Mouse (Mus musculus): ENCODE measurements around the gene Cdc14b. TPM values are rescaled to one million over a fixed set of nuclear protein-coding genes. Genes with fewer than 3 reads are reported as not detected.

The Cdc14b gene
- polyA plus RNA-seq, 1 experiment, result 4.4 TPM

DNA sequence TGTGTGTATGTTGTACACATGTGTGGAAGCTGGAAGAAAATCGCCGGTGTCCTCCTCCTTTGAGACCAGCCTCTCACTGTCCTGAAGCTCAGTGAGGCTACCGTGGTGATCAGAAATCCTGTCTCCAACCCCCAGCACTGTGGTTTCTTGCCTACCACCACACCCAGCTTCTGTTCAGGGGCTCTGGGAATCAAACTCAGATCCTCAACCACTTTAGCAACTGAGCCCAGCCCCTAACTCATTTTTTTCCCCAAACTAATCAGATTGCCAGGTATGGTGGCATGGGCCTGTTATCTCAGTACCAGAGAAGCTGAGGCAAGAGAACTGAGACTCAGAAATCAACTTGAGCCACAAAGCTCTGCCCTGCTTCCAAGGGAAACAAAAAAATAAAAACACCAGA, 39.3 kb downstream of the Cdc14b start:
- Histone ChIP-seq H3K36me3 (ENCODE audit: control insufficient read depth, insufficient read depth) (no peaks in the 10 kb centered on the region), H3K79me2 (ENCODE audit: control insufficient read depth, insufficient read depth) (no peaks in the 10 kb centered on the region), H3K4me3 (no peak overlapping the region), H3ac (ENCODE audit: control insufficient read depth, insufficient read length) (no peak overlapping the region), H3K4me2 (ENCODE audit: low read depth) (no peak overlapping the region), H3K27me3 (ENCODE audit: control insufficient read depth, insufficient read depth, insufficient read length) (no peaks in the 10 kb centered on the region)
- TF ChIP-seq REST (IDR thresholded peaks at IDR 0.05; ENCODE audit: insufficient read depth, insufficient read length) (no peak), POLR2AphosphoS2 (IDR thresholded peaks at IDR 0.05; ENCODE audit: insufficient read length, low read depth) (no peak), POLR2A (IDR thresholded peaks at IDR 0.05; ENCODE audit: insufficient read length, low read depth) (no peak), TCF12 (IDR thresholded peaks at IDR 0.05; ENCODE audit: insufficient read depth, poor library complexity, severe bottlenecking) (no peak), SRF (IDR thresholded peaks at IDR 0.05; ENCODE audit: control insufficient read depth, insufficient read length, low read depth) (no peak), TCF3 (IDR thresholded peaks at IDR 0.05; ENCODE audit: insufficient read length, low read depth) (no peak), MYOG (IDR thresholded peaks at IDR 0.05; ENCODE audit: control insufficient read depth in 1 of 3, insufficient read depth in 1 of 3, insufficient read length in 2 of 3, low read depth in 2 of 3) (no peak), MAX (IDR thresholded peaks at IDR 0.05; ENCODE audit: low read depth) (no peak), E2F4 (IDR thresholded peaks at IDR 0.05; ENCODE audit: insufficient read depth) (no peak), CEBPB (IDR thresholded peaks at IDR 0.05; ENCODE audit: insufficient read depth, poor library complexity, severe bottlenecking) (no peak), MYOD1 (IDR thresholded peaks at IDR 0.05; ENCODE audit: control insufficient read depth in 1 of 3, insufficient read length in 2 of 3, low read depth in 2 of 3) (no peak), USF1 (IDR thresholded peaks at IDR 0.05; ENCODE audit: low read depth) (no peak)

DNA sequence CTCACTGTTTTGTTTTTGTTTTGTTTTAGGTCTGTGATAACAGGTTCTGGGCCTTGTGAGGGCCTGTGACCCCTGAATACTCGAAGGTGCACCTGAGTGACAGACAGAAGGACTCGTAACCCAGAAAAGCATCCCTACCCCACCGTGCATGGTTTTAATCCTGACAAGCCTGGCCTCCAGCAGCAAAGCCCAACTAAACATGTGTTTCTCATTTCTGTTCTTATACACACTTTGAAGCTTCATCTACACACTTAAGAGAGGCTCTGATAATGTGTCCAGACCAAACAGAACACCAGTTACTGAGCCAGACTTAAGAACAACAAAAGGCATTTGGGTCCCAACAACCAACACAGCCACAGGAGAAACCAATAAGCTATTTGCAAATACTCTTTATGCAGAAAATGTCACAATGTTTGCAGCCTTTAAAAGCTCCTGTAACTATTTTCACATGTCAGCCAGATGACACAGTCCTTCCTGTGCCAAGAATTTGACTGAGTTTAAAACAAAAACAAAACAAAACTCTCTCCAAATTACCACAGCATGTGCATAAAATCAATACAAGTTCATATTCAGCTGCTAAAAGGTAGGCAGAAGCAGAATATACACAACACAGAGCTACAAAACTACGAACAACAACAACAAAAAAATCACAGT, 39.9 kb downstream of the Cdc14b start:
- Histone ChIP-seq H3K36me3 (ENCODE audit: control insufficient read depth, insufficient read depth) (no peaks in the 10 kb centered on the region), H3K4me3 (no peak overlapping the region), H3K79me2 (ENCODE audit: control insufficient read depth, insufficient read depth) (no peaks in the 10 kb centered on the region), H3ac (ENCODE audit: control insufficient read depth, insufficient read length) (no peak overlapping the region), H3K27me3 (ENCODE audit: control insufficient read depth, insufficient read depth, insufficient read length) (no peaks in the 10 kb centered on the region), H3K4me2 (ENCODE audit: low read depth) (no peak overlapping the region)
- no peak for TF ChIP-seq POLR2A (IDR thresholded peaks at IDR 0.05; ENCODE audit: insufficient read length, low read depth)

DNA sequence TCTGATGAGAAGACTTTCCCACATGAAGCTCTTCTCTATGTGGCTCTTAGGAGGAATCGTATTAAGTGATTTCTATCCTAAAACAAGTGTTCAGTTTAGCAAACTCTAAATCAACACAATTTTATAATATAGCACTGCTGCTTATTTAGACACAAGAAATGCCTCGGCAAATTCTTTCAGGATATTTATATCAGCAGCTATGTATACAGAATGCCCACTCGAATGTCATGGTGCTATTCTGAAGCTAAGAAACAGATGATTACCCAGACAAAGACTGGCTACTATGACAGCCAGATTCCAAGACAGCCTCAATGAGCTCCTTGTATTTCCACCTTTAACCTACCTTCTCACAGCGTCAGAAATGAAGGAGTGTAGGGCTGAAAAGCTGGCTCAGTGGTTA, 42.0 kb downstream of the Cdc14b start:
- Histone ChIP-seq H3K79me2 (ENCODE audit: control insufficient read depth, insufficient read depth) (no peaks in the 10 kb centered on the region), H3K27me3 (ENCODE audit: control insufficient read depth, insufficient read depth, insufficient read length) (no peaks in the 10 kb centered on the region), H3K4me2 (ENCODE audit: low read depth) (no peak overlapping the region)

DNA sequence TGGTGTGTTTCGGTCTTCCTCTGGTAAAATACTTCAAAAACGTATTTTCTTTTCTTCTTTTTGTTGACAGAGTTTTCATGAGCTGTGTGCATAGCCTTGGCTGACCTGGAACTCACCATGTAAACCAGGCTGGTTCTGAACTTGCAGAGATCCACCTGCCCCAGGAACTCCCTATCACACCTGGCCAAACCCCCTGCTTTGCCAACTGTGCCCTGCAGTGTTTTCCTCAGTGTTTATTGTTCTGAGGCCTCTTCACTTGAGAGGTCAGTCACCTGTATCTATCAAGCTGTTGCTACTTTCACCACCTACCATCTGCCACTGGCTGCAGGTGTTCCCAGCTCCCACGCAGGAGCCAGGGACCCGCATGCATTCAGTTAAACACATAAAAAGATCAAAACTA, 48.4 kb downstream of the Cdc14b start:
- TF ChIP-seq MAX (IDR thresholded peaks at IDR 0.05; ENCODE audit: low read depth) (no peak), CEBPB (IDR thresholded peaks at IDR 0.05; ENCODE audit: insufficient read depth, poor library complexity, severe bottlenecking) (no peak), SRF (IDR thresholded peaks at IDR 0.05; ENCODE audit: control insufficient read depth, insufficient read length, low read depth) (no peak), REST (IDR thresholded peaks at IDR 0.05; ENCODE audit: insufficient read depth, insufficient read length) (no peak), E2F4 (IDR thresholded peaks at IDR 0.05; ENCODE audit: insufficient read depth) (no peak), POLR2AphosphoS2 (IDR thresholded peaks at IDR 0.05; ENCODE audit: insufficient read length, low read depth) (no peak), TCF12 (IDR thresholded peaks at IDR 0.05; ENCODE audit: insufficient read depth, poor library complexity, severe bottlenecking) (no peak), USF1 (IDR thresholded peaks at IDR 0.05; ENCODE audit: low read depth) (no peak)
- Histone ChIP-seq H3K79me2 (ENCODE audit: control insufficient read depth, insufficient read depth) (no peaks in the 10 kb centered on the region), H3ac (ENCODE audit: control insufficient read depth, insufficient read length) (no peak overlapping the region), H3K4me2 (ENCODE audit: low read depth) (no peak overlapping the region), H3K36me3 (ENCODE audit: control insufficient read depth, insufficient read depth) (no peaks in the 10 kb centered on the region), H3K4me3 (no peak overlapping the region), H3K27me3 (ENCODE audit: control insufficient read depth, insufficient read depth, insufficient read length) (no peaks in the 10 kb centered on the region)

More for the DNA sequence above, 42.0 kb downstream of the Cdc14b start:
- TF ChIP-seq USF1 (IDR thresholded peaks at IDR 0.05; ENCODE audit: low read depth) (no peak), POLR2A (IDR thresholded peaks at IDR 0.05; ENCODE audit: insufficient read length, low read depth) (no peak), TCF12 (IDR thresholded peaks at IDR 0.05; ENCODE audit: insufficient read depth, poor library complexity, severe bottlenecking) (no peak), REST (IDR thresholded peaks at IDR 0.05; ENCODE audit: insufficient read depth, insufficient read length) (no peak)
- no peak overlapping the region for H3K4me3 ChIP-seq
- no peaks in the 10 kb centered on the region for H3K36me3 ChIP-seq (ENCODE audit: control insufficient read depth, insufficient read depth)
- H3ac ChIP-seq (ENCODE audit: control insufficient read depth, insufficient read length), result no peak overlapping the region

DNA sequence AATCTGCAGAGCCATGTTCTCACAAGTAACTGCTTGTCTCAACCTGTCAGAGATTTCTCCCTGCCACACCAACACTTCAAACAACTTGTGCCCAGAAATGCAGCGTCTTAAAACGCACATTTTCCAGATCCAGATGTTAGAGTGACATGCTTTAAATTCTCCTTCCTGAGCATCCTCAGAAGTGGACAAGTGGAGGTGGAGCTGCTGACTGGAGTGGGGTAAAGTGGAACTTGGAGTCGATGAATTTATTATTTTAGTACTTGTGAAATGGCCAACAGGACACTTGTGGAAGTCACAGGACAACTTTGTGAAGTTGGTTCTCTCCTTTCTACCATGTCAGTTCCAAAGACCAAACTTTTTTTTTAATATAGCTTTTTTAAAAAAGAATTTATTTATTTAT, 49.4 kb downstream of the Cdc14b start:
- Histone ChIP-seq H3K79me2 (ENCODE audit: control insufficient read depth, insufficient read depth) (no peaks in the 10 kb centered on the region), H3K4me2 (ENCODE audit: low read depth) (no peak overlapping the region), H3K36me3 (ENCODE audit: control insufficient read depth, insufficient read depth) (no peaks in the 10 kb centered on the region), H3K4me3 (no peak overlapping the region), H3K27me3 (ENCODE audit: control insufficient read depth, insufficient read depth, insufficient read length) (no peaks in the 10 kb centered on the region), H3ac (ENCODE audit: control insufficient read depth, insufficient read length) (no peak overlapping the region)
- TF ChIP-seq SRF (IDR thresholded peaks at IDR 0.05; ENCODE audit: control insufficient read depth, insufficient read length, low read depth) (no peak), USF1 (IDR thresholded peaks at IDR 0.05; ENCODE audit: low read depth) (no peak), REST (IDR thresholded peaks at IDR 0.05; ENCODE audit: insufficient read depth, insufficient read length) (no peak), MYOD1 (IDR thresholded peaks at IDR 0.05; ENCODE audit: control insufficient read depth in 1 of 3, insufficient read length in 2 of 3, low read depth in 2 of 3) (no peak), MYOG (IDR thresholded peaks at IDR 0.05; ENCODE audit: control insufficient read depth in 1 of 3, insufficient read depth in 1 of 3, insufficient read length in 2 of 3, low read depth in 2 of 3) (no peak), POLR2A (IDR thresholded peaks at IDR 0.05; ENCODE audit: insufficient read length, low read depth) (no peak), TCF12 (IDR thresholded peaks at IDR 0.05; ENCODE audit: insufficient read depth, poor library complexity, severe bottlenecking) (no peak), CEBPB (IDR thresholded peaks at IDR 0.05; ENCODE audit: insufficient read depth, poor library complexity, severe bottlenecking) (no peak), POLR2AphosphoS2 (IDR thresholded peaks at IDR 0.05; ENCODE audit: insufficient read length, low read depth) (no peak), MAX (IDR thresholded peaks at IDR 0.05; ENCODE audit: low read depth) (no peak), TCF3 (IDR thresholded peaks at IDR 0.05; ENCODE audit: insufficient read length, low read depth) (no peak), E2F4 (IDR thresholded peaks at IDR 0.05; ENCODE audit: insufficient read depth) (no peak)
